Mouse (Mus musculus) stomach, postnatal 0 days (tissue): Measurements from ENCODE around the gene Trim12a. TPM values are rescaled to one million over a fixed set of nuclear protein-coding genes. Genes with fewer than 3 reads are reported as not detected.
"Not testable (repeated sequence)": the region's sequence is repeated elsewhere in the genome, so short reads cannot be mapped to it uniquely, and the experiment has no call there.

Experiments
- ATAC-seq: fragments of 200-750 bp; cut with Nextera tagmentation; 2 replicates; pipeline ENCODE4 v1.8.0; 2017; ENCODE audit not compliant: low FRiP score, low TSS enrichment
- DNase-seq: peaks from one replicate; pipeline ENCODE4 v3.0.0-alpha.2; 2016; ENCODE audit warnings: low spot score
- H3K27ac ChIP-seq: fragments of 300-500 bp; sonication (generic); replicated peaks from 2 replicates; pipeline ENCODE4 v1.5.1; 2014; ENCODE audit warnings: mild to moderate bottlenecking, control low read depth
- H3K27me3 ChIP-seq: fragments of 300-500 bp; sonication (generic); 2 replicates; pipeline ENCODE4 v1.6.1; 2014; ENCODE audit warnings: low read length; ENCODE audit not compliant: control insufficient read depth, insufficient read depth
- H3K36me3 ChIP-seq: fragments of 300-500 bp; sonication (generic); 2 replicates; pipeline ENCODE4 v1.6.1; 2014; ENCODE audit warnings: low read length, mixed read lengths; ENCODE audit not compliant: control insufficient read depth, insufficient read depth
- H3K4me1 ChIP-seq: fragments of 300-500 bp; sonication (generic); replicated peaks from 2 replicates; pipeline ENCODE4 v1.6.1; 2014; ENCODE audit warnings: antibody characterized with exemption; ENCODE audit not compliant: control insufficient read depth, insufficient read depth
- H3K4me2 ChIP-seq: fragments of 300-500 bp; sonication (generic); replicated peaks from 2 replicates; pipeline ENCODE4 v1.6.1; 2014; ENCODE audit warnings: low read depth, mild to moderate bottlenecking, control low read depth, moderate library complexity
- H3K4me3 ChIP-seq: fragments of 300-500 bp; sonication (generic); 2 replicates; pipeline ENCODE4 v1.5.1; 2014; ENCODE audit warnings: low read depth, low read length, control low read depth
- H3K9ac ChIP-seq: fragments of 300-500 bp; sonication (generic); 2 replicates; pipeline ENCODE4 v1.6.1; 2014; ENCODE audit warnings: mild to moderate bottlenecking, low read length, control low read depth, mixed read lengths
- H3K9me3 ChIP-seq: fragments of 300-500 bp; sonication (generic); 2 replicates; pipeline ENCODE4 v1.6.1; 2016; ENCODE audit warnings: low read length; ENCODE audit not compliant: control insufficient read depth
- CTCF ChIP-seq: IDR thresholded peaks from 2 replicates; pipeline ENCODE4 v1.5.1; 2016; ENCODE audit warnings: antibody characterized with exemption, low read depth, mild to moderate bottlenecking, moderate library complexity
- EP300 ChIP-seq: optimal IDR thresholded peaks from 2 replicates; pipeline ENCODE3; 2016; ENCODE audit warnings: antibody characterized with exemption
- WGBS: fragments of 180-500 bp; shearing (Covaris S2); extraction: QIAGEN DNeasy Blood & Tissue Kit; methylation state at CpG from one replicate; pipeline ENCODE4 v1.1.7; 2014; 5-methylcytosine and 5-hydroxymethylcytosine counted together
- polyA plus RNA-seq: library from polyadenylated mRNA; unstranded; fragments of >200 nt; fragmentation: Nextera tagmentation; extraction: Ambion mirVana; gene quantifications from 2 replicates; pipeline ENCODE4 v1.2.1, GENCODE M21; 2015

The Trim12a gene
- polyA plus RNA-seq, 1 experiment from 2014 or later, result 5.8 TPM

- Histone ChIP-seq H3K9me3 (no peaks in the 10 kb centered on the region), H3K4me3 (no peak overlapping the region), H3K9ac (no peak overlapping the region), H3K27me3 (no peaks in the 10 kb centered on the region), H3K4me2 (no peak overlapping the region), H3K4me1 (no peaks in the 10 kb centered on the region), H3K27ac (no peak overlapping the region), H3K36me3 (no peaks in the 10 kb centered on the region)
- no peak for DNase-seq
- 56% methylated on average over 9 of the region's 9 CpGs for WGBS
- ATAC-seq, result no peak
- TF ChIP-seq EP300 (no peak), CTCF (no peak)
These were observed 6.8 kb upstream of the Trim12a start for GRCm38 (mm10) chr7:104322028-104322427.

GRCm38 (mm10) chr7:104314796-104315353, 391 bp downstream of the Trim12a start:
- H3K27me3 ChIP-seq, result no peaks in the 10 kb centered on the region
- H3K4me1 ChIP-seq, result no peaks in the 10 kb centered on the region
- WGBS, result 9% methylated on average over 15 of the region's 15 CpGs
- H3K9ac ChIP-seq, result peak overlapping the region; percentile 56
- H3K36me3 ChIP-seq, result no peaks in the 10 kb centered on the region
- peak overlapping the region; percentile 61; the same call in 1 of the 2 replicates for H3K27ac ChIP-seq
- TF ChIP-seq EP300, result no peak
- TF ChIP-seq CTCF, result no peak
- DNase-seq (peak; percentile 20), ATAC-seq (peak; percentile 75)
- H3K4me2 ChIP-seq, result peak overlapping the region; percentile 51
- H3K4me3 ChIP-seq, result peak overlapping the region; percentile 47
- H3K9me3 ChIP-seq, result no peaks in the 10 kb centered on the region

DNA sequence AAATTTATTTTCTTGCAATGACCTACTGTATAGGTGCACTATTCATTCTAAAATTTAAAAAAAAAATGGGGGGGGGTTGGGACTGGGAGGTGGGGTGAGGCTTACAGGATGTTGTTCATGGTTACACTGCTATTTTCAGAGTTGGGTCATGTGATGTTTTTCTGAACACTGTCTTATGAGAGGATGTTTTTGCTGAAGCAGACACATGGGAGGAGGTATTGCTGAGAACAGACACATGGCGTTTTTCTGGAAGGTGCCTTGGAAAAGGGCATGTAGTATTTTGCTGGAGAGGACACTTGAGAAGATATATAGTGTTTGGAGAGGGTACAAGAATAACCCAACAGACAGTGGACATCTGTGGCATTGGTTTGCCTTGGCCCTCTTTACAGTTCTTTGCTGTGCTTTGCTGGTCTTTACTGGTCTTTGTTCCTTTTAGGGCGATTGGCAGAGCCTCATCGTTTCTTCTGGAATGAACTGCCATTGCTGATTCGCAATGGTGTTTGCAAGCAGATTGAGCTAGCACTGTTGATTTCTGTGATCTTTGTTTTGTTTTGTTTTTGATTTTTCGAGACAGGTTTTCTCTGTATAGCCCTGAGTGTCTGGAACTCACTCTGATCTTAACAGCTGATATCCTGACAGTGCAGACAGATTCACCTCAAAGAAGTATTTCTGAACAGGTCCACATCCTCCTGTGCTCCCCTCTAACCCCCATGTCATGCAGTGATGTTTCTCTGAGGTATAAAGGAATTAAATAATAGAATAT, 23.4 kb downstream of the Trim12a start:
- 82% methylated on average over 5 of the region's 5 CpGs for WGBS
- TF ChIP-seq EP300, result no peak
- no peak for TF ChIP-seq CTCF
- Histone ChIP-seq H3K9me3 (no peaks in the 10 kb centered on the region), H3K27ac (no peak overlapping the region), H3K36me3 (no peaks in the 10 kb centered on the region), H3K4me1 (no peaks in the 10 kb centered on the region), H3K27me3 (no peaks in the 10 kb centered on the region), H3K4me3 (no peak overlapping the region), H3K4me2 (no peak overlapping the region), H3K9ac (no peak overlapping the region)
- no peak for ATAC-seq
- DNase-seq, result no peak

GRCm38 (mm10) chr7:104290641-104291040, 24.6 kb downstream of the Trim12a start:
- Histone ChIP-seq H3K4me2 (no peak overlapping the region), H3K4me3 (no peak overlapping the region), H3K9me3 (no peaks in the 10 kb centered on the region), H3K27ac (no peak overlapping the region), H3K36me3 (no peaks in the 10 kb centered on the region), H3K9ac (no peak overlapping the region), H3K4me1 (no peaks in the 10 kb centered on the region), H3K27me3 (no peaks in the 10 kb centered on the region)
- TF ChIP-seq CTCF (no peak), EP300 (no peak)
- 78% methylated on average over 1 of the region's 1 CpGs for WGBS
- ATAC-seq, result no peak
- DNase-seq, result no peak

GRCm38 (mm10) chr7:104287576-104288443, 27.5 kb downstream of the Trim12a start, which contains the start of gene Trim5:
TSS of gene Trim5 (minus strand) at chr7:104288094.
- not testable (repeated sequence) for H3K27ac ChIP-seq, H3K27me3 ChIP-seq, H3K9ac ChIP-seq, H3K36me3 ChIP-seq, H3K4me1 ChIP-seq, H3K9me3 ChIP-seq
- Histone ChIP-seq H3K4me2 (peak within 1 kb of the TSS; percentile 36), H3K4me3 (peak within 1 kb of the TSS; percentile 29)
- WGBS, result 33% methylated on average over 14 of the region's 14 CpGs
- ATAC-seq (peak; percentile 99), DNase-seq (peak; percentile 27)

DNA sequence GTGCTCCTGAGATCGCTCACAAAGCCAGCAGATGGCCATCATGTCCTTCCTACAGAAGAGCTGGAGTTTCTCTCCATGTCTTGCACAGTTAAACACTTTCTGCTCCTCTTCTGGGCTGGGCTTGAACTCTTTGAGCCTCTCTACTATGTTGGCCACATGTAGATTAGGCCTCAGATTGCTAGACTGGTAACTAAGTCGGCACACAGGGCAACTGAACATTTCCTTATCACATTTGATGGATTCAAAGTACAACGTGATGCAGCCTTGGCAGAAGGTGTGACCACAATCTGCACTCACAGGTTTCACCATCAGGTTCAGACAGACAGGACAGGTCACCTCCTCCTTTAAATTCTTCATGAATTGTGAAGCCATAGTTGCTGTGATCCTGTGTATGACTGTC, 35.9 kb downstream of the Trim12a start:
- not testable (repeated sequence) for H3K4me1 ChIP-seq, H3K9ac ChIP-seq, H3K4me3 ChIP-seq, H3K9me3 ChIP-seq, H3K27me3 ChIP-seq, H3K36me3 ChIP-seq, H3K27ac ChIP-seq, ATAC-seq, H3K4me2 ChIP-seq, DNase-seq
- WGBS, result 78% methylated on average over 3 of the region's 3 CpGs

DNA sequence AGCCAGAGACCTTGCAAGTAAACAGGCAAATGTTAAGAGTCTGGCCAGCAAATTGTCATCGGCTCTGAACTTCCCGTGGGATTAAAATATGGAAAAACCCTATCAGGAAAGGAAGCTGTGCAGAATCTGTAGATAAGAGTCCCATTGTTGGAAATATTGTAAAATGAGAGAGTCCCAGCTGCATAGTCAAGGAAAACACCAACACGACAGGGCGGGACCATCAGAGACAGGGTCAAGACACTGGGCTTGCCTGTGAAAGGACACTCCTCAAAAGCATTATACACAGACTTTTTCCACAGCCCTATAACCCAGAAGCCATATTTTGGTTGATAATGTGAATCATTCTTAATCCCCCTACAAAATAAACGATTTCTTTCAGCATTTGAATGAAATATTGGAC, 49.9 kb downstream of the Trim12a start:
- not testable (repeated sequence) for H3K27ac ChIP-seq, H3K9me3 ChIP-seq, ATAC-seq, H3K4me1 ChIP-seq, H3K4me3 ChIP-seq, H3K9ac ChIP-seq, DNase-seq, H3K36me3 ChIP-seq, H3K27me3 ChIP-seq, H3K4me2 ChIP-seq
- WGBS, result 80% methylated on average over 3 of the region's 5 CpGs

DNA sequence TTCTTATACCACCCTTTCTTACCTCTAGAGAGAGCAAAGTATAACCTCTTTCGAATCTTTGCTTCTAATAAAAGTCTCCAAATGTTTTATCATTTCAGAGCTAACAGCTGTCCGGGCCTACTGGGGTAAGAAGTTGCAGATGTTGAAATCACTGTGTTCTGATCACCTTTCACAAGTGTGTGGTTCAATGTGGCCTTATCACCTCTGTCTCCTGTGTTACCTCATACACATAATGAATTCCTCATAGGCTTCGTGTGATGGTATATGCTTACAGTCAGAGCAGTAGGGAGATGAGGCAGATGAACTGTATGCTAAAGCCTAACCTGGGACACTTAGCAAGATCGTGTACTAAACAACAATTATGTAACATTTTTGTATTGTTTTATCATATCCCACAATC, 54.9 kb downstream of the Trim12a start:
- not testable (repeated sequence) for H3K9ac ChIP-seq, H3K36me3 ChIP-seq, H3K27me3 ChIP-seq, H3K4me2 ChIP-seq, H3K9me3 ChIP-seq, DNase-seq, H3K27ac ChIP-seq, ATAC-seq, H3K4me3 ChIP-seq, H3K4me1 ChIP-seq
- WGBS, result 88% methylated on average over 4 of the region's 4 CpGs
